Mouse (Mus musculus) testis, postnatal 14 days (tissue): ENCODE measurements around the gene As3mt.
"Not testable (repeated sequence)": the region's sequence is repeated elsewhere in the genome, so short reads cannot be mapped to it uniquely, and the experiment has no call there.

Experiments used
- DNase-seq: peaks from one replicate; pipeline ENCODE4 v3.0.0; 2021; ENCODE audit warnings: low spot score

Gene As3mt

GRCm38 (mm10) chr19:46699011-46699481 is 8.2 kb upstream of the As3mt start:
- no peak for DNase-seq

- no peak for DNase-seq
These were observed 6.1 kb upstream of the As3mt start for GRCm38 (mm10) chr19:46701156-46701555.

DNA sequence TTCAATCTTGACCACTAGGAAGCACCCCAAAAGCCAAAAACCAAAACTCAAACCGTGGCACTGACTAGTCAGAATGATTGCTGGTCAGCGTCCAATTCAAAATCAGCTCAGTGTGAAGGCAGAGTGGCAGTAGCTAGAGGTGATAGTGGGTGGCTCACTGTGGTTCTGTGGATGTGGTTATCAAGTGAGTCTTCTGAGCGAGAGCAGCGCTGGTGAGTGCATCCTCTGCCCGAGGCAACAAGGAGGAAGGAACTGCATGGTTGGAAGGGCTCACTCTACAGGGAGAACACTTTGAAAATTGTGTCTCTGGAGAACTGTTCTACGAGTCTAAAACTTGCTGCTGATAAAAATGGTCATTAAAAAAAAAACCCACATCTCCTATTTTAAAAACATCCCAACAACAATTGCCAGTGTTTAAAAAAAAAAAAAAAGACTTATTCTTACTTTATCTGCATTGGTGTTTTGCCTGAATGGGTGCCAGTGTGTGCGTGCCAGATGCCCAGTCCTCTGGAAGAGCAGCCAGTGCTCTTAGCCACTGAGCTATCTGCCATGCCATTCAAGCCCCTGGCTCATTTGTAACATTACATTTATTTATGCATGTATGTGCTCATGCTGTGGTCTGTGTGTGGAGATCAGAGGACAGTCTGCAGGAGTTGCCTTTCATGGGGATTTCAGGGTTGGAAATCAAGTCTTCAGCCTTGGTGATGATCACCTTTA is 1.3 kb upstream of the As3mt start:
- no peak for DNase-seq

DNA sequence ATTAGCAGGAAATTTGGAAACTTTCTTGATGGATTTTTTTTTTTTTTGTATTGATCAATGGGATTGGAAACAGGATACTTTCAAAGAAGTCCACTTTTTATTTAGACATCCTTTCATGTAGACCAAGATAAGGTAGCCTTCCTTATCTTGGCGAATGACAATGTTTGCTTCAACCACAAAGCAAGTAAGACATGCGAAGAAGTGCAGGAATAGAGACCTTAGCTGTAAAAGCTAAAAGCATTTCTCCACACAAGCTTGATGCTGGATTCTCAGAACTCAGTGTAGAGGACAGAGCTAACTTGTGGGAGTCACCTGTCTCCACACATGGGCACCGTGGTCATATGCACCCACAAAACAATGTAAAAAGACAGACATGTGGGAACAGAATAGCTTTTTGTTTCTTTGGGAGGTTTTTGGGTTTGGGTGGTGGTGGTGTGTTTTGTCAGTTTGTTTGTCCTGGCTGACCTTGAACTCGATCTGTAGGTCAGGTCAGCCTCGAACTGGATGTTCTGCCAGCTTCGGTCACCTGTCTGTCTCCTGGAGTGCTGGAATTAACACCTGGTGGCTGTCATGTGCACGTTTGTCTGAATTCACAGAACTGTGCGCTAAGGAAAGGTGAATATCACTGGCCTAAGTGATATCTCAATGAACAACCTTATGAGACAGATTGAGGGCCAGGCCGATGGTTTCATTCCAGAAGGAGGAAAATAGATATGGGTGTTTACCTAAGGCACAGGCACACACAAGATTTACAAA is 540 bp upstream of the As3mt start:
- DNase-seq, result no peak

DNA sequence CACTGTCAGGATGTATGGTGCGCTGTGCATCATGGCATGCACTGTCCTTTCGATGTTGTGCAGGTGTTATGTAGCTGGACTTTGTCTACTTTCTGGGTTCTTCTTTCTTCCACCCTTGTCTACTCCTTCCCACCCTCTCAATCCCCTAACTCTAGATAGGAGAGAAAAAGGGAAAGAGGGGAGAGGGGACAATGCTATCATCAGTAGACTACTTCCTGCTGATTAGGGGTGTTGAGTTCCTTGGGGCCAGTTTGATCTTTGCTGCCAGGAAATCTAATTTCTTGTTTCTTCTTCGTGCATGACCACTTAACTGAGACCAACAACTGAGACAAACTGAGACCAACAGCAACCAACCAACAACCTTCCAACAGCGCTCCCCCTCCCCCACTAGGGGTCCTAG is 3.4 kb downstream of the As3mt start:
- DNase-seq, result no peak

GRCm38 (mm10) chr19:46714234-46714633 is 7.0 kb downstream of the As3mt start:
- DNase-seq, result no peak

- no peak for DNase-seq
These were observed 7.8 kb downstream of the As3mt start for GRCm38 (mm10) chr19:46715016-46715415.

GRCm38 (mm10) chr19:46718150-46718549 is 10.9 kb downstream of the As3mt start:
- no peak for DNase-seq

DNA sequence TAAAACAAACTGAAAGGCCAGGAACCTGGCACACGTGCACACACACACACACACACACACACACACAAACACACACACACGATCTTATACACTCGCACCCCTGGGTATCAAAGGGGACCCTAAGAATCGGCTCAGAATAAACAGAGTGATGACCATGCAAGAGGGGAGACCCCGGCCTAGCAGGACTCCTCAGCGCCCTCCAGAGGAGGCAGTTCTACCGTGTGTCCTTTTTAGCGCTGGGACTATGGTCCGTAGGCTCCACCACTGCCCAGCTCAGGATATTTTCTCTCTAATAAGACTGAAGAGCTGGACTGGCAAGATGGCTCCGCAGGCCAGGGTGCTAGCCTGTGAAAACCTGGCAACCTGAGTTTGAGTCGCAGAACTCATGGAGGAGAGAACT is 17.2 kb downstream of the As3mt start:
- DNase-seq, result no peak

DNA sequence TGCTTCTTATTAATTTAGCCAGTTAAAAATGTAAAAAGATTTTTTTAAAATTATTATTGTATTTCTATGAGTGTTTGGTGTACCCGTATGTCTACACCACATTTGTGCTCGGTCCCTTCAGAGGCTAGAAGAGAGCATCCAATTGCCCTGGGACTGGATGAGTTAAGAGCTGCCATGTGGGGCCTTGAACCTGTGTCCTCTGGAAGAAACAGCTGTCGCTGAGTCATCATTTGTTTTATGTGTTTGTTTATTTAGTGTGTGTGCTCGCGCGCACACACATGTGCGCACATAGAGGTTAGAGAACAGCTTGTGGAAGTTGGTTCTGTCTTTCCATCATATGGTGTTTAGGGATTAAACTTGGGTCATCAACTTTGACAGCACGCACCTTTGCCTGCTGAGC is 18.9 kb downstream of the As3mt start:
- DNase-seq, result no peak

GRCm38 (mm10) chr19:46727140-46727736 is 20.0 kb downstream of the As3mt start:
- no peak for DNase-seq

- no peak for DNase-seq
These were observed 20.8 kb downstream of the As3mt start for GRCm38 (mm10) chr19:46727945-46728540.

DNA sequence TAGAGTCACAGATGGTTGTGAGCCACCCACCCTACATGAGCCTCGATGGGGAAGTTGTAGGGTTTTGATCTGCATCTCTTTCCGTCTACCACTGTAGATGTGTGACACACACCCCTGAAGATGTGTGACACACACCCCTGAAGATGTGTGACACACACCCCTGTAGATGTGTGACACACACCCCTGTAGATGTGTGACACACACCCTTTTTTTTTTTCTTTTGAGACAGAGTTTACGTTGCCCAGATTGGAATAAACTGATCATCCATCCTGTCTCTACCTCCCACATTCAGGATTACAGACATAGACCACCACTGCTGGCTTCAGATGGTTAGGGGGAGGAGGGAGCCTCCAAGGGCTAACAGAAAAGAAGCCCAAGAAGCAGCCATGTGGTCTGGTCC is 21.7 kb downstream of the As3mt start:
- no peak for DNase-seq

GRCm38 (mm10) chr19:46731351-46731750 is 24.1 kb downstream of the As3mt start:
- DNase-seq, result no peak

GRCm38 (mm10) chr19:46732673-46733072 is 25.4 kb downstream of the As3mt start:
- DNase-seq, result not testable (repeated sequence)

GRCm38 (mm10) chr19:46733626-46734025 is 26.4 kb downstream of the As3mt start:
- no peak for DNase-seq

GRCm38 (mm10) chr19:46735241-46735640 is 28.0 kb downstream of the As3mt start:
- no peak for DNase-seq

DNA sequence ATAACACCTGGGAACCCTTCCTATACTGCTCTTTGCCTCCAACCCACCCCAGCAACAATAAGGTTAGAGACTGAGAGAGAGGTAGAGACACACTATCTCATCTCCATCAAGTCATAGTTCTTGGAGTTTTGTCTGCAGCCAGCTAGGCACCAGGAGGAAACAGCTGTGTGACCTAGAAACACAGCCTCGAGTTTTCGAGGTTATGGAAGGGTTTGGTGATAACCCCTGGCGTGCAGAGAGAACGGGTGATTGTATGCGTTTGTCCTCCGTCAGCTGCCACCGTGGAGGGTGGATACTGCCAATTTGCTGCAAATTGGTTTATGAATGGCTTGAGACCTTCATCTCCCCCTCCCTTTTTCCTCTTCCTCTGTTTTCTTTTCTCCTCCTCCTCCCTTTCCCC is 29.8 kb downstream of the As3mt start:
- no peak for DNase-seq

DNA sequence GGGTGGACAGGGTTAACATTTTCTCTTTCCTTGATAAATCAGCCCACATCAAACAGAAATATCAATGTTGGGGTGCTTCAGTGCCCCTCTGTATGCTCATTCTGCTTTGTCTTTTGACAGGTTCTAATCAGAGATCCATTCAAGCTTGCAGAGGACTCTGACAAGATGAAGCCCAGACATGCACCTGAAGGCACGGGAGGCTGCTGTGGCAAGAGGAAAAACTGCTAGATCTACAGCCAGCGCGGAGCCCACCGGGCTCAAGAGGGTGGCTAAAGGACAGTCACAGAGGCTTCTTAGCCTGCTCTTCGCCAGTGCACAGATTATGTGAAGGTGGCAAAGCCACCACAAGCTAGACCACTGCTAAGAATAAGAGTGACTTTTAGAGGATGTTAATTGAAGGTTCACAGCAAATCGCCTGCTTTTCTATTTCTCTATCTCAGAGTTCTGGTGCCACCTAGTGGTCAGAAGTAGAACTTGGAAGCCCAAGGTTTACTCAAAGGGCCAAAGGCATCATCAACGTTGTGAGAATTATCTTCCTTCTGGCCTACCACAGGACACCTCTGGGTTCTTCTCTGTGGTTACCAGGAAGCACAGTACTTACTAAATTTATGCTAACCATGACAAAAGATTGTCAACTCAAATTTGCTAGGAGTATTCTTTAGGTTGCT is 33.2 kb downstream of the As3mt start:
- peak; percentile 62 for DNase-seq

DNA sequence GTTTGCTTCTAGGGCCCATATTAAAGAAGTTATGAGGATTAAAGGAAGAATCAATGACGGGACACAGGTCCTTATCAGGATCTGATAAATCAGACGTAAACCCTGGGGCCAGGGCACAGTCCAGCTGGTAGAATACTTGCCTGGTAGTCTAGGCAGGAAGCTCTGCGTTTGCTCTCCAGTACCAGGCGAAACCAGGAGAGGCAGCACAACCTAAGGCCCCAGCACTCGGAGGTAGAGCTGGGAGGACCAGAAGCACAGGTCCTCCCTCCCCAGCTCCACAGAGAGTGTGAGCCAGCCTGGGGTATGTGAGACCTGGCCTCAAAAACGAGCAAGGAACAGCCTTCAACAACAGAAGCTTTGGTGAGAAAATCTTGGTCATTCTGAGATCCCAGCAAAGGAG is 34.3 kb downstream of the As3mt start:
- no peak for DNase-seq

DNA sequence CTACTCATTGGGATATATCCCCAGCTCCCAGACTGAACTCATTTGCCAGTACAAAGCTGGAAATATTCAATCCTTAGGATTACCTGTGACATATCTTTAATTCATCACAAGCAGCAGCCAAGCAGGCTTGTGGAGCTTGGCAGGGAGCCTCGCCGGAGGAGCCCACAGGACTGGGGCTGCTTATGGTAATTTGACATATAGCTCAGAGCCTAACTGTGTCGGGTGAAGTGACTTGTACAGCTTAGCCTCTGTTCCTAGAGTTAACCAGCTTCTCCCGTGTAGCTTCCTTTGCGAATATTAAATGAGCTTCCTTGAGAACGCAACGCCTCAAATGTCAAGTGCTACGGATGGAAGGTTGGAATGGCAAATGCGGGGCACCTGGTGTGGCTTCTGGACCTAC is 37.4 kb downstream of the As3mt start:
- no peak for DNase-seq

DNA sequence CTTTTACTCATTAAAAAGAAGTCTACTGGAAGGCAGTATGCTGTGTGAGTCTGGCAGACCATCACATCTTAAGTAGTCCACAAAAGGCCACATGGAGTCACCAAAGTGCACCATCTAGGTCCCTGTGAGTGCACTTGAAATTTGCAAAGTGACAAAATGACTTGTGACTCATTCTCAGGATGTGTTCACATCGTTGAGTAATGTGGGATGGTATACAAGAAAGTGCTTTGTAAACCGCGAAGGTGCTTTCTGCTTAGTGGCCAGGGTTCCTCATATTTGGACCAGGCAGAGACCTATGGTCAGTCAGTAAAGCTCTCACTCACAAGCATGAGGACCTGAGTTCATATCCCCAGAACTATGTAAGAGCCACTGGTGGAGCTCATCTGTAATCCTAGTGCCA is 40.5 kb downstream of the As3mt start:
- DNase-seq, result no peak
